Mouse (Mus musculus): Measurements from ENCODE around the gene Col27a1. TPM values are rescaled to one million over a fixed set of nuclear protein-coding genes. Genes with fewer than 3 reads are reported as not detected.
"Not testable (repeated sequence)": the region's sequence is repeated elsewhere in the genome, so short reads cannot be mapped to it uniquely, and the experiment has no call there.

Col27a1 gene
- polyA plus RNA-seq, 1 experiment from 2014 or later, result 2.6 TPM

- 32% methylated on average over 21 of the region's 21 CpGs for WGBS
- Histone ChIP-seq H3K9me3 (ENCODE audit: control insufficient read depth, low read length) (no peaks in the 10 kb centered on the region), H3K4me3 (replicated peaks; ENCODE audit: low read length) (no peak overlapping the region)
Observed at GRCm38 (mm10) chr4:63307175-63308062, 93.6 kb downstream of the Col27a1 start.

GRCm38 (mm10) chr4:63308316-63308715 is 94.5 kb downstream of the Col27a1 start:
- DNase-seq (ENCODE audit: low spot score) (no peak), ATAC-seq (ENCODE audit: low FRiP score) (no peak)
- H3K27ac ChIP-seq, result no peak overlapping the region

More at GRCm38 (mm10) chr4:63307175-63308062, 93.6 kb downstream of the Col27a1 start:
- H3K9ac ChIP-seq, result no peak overlapping the region
- DNase-seq (ENCODE audit: low spot score) (peak; percentile 90), ATAC-seq (ENCODE audit: low FRiP score) (peak; percentile 73; the same call in 1 of the 2 replicates)
- H3K4me1 ChIP-seq (replicated peaks; ENCODE audit: control insufficient read depth, insufficient read depth, low read length), result no peaks in the 10 kb centered on the region
- no peaks in the 10 kb centered on the region for H3K36me3 ChIP-seq (replicated peaks; ENCODE audit: control insufficient read depth, insufficient read depth)
- H3K4me2 ChIP-seq (replicated peaks), result no peak overlapping the region
- no peak overlapping the region for H3K27ac ChIP-seq
- H3K27me3 ChIP-seq (ENCODE audit: control insufficient read depth, insufficient read depth, low read length), result no peaks in the 10 kb centered on the region

GRCm38 (mm10) chr4:63310247-63310855 is 96.5 kb downstream of the Col27a1 start:
- ATAC-seq (ENCODE audit: low FRiP score), result no peak
- H3K27me3 ChIP-seq (ENCODE audit: control insufficient read depth, insufficient read depth, low read length), result no peaks in the 10 kb centered on the region

More at GRCm38 (mm10) chr4:63308316-63308715, 94.5 kb downstream of the Col27a1 start:
- Histone ChIP-seq H3K9me3 (ENCODE audit: control insufficient read depth, low read length) (no peaks in the 10 kb centered on the region), H3K4me2 (replicated peaks) (no peak overlapping the region), H3K27me3 (ENCODE audit: control insufficient read depth, insufficient read depth, low read length) (no peaks in the 10 kb centered on the region), H3K9ac (no peak overlapping the region), H3K4me1 (replicated peaks; ENCODE audit: control insufficient read depth, insufficient read depth, low read length) (no peaks in the 10 kb centered on the region), H3K4me3 (replicated peaks; ENCODE audit: low read length) (no peak overlapping the region), H3K36me3 (replicated peaks; ENCODE audit: control insufficient read depth, insufficient read depth) (no peaks in the 10 kb centered on the region)
- WGBS, result 86% methylated on average over 3 of the region's 3 CpGs

GRCm38 (mm10) chr4:63311426-63311825 is 97.6 kb downstream of the Col27a1 start:
- 92% methylated on average over 7 of the region's 7 CpGs for WGBS
- DNase-seq (ENCODE audit: low spot score) (no peak), ATAC-seq (ENCODE audit: low FRiP score) (no peak)
- no peaks in the 10 kb centered on the region for H3K9me3 ChIP-seq (ENCODE audit: control insufficient read depth, low read length)
- no peak overlapping the region for H3K27ac ChIP-seq
- no peak overlapping the region for H3K4me2 ChIP-seq (replicated peaks)
- no peaks in the 10 kb centered on the region for H3K36me3 ChIP-seq (replicated peaks; ENCODE audit: control insufficient read depth, insufficient read depth)
- no peak overlapping the region for H3K9ac ChIP-seq
- H3K4me3 ChIP-seq (replicated peaks; ENCODE audit: low read length), result no peak overlapping the region
- H3K4me1 ChIP-seq (replicated peaks; ENCODE audit: control insufficient read depth, insufficient read depth, low read length), result no peaks in the 10 kb centered on the region
- no peaks in the 10 kb centered on the region for H3K27me3 ChIP-seq (ENCODE audit: control insufficient read depth, insufficient read depth, low read length)

More at GRCm38 (mm10) chr4:63310247-63310855, 96.5 kb downstream of the Col27a1 start:
- Histone ChIP-seq H3K27ac (no peak overlapping the region), H3K9me3 (ENCODE audit: control insufficient read depth, low read length) (no peaks in the 10 kb centered on the region), H3K4me1 (replicated peaks; ENCODE audit: control insufficient read depth, insufficient read depth, low read length) (no peaks in the 10 kb centered on the region), H3K36me3 (replicated peaks; ENCODE audit: control insufficient read depth, insufficient read depth) (no peaks in the 10 kb centered on the region), H3K4me2 (replicated peaks) (no peak overlapping the region), H3K4me3 (replicated peaks; ENCODE audit: low read length) (no peak overlapping the region), H3K9ac (no peak overlapping the region)
- no peak for DNase-seq (ENCODE audit: low spot score)
- WGBS, result 76% methylated on average over 10 of the region's 10 CpGs

DNA sequence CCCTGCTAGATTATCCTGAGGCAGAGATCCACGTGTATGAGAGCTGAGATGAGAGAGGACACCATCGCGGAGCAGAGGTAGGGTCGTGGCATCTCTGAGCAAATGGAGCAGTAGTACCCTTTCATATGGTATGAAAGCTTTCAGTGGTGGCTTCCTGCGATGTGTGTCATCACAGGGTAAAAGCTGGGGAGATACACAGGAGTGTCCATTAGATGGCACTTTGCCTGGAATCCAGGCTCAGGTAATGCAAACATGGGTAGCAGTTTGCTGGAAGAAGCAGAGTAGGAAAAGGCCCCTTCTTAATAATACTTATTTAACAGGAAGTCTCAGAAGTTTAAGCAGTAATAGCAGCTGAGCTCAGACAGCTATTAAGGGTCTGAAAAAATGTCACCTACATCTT is 100.3 kb downstream of the Col27a1 start:
- H3K4me3 ChIP-seq (replicated peaks; ENCODE audit: low read length), result no peak overlapping the region
- ATAC-seq (ENCODE audit: low FRiP score) (no peak), DNase-seq (ENCODE audit: low spot score) (no peak)
- H3K9ac ChIP-seq, result no peak overlapping the region
- H3K27ac ChIP-seq, result no peak overlapping the region
- WGBS, result 76% methylated on average over 5 of the region's 5 CpGs
- H3K36me3 ChIP-seq (replicated peaks; ENCODE audit: control insufficient read depth, insufficient read depth), result no peaks in the 10 kb centered on the region
- H3K9me3 ChIP-seq (ENCODE audit: control insufficient read depth, low read length), result no peaks in the 10 kb centered on the region
- H3K4me2 ChIP-seq (replicated peaks), result no peak overlapping the region
- H3K27me3 ChIP-seq (ENCODE audit: control insufficient read depth, insufficient read depth, low read length), result no peaks in the 10 kb centered on the region
- H3K4me1 ChIP-seq (replicated peaks; ENCODE audit: control insufficient read depth, insufficient read depth, low read length), result no peaks in the 10 kb centered on the region

DNA sequence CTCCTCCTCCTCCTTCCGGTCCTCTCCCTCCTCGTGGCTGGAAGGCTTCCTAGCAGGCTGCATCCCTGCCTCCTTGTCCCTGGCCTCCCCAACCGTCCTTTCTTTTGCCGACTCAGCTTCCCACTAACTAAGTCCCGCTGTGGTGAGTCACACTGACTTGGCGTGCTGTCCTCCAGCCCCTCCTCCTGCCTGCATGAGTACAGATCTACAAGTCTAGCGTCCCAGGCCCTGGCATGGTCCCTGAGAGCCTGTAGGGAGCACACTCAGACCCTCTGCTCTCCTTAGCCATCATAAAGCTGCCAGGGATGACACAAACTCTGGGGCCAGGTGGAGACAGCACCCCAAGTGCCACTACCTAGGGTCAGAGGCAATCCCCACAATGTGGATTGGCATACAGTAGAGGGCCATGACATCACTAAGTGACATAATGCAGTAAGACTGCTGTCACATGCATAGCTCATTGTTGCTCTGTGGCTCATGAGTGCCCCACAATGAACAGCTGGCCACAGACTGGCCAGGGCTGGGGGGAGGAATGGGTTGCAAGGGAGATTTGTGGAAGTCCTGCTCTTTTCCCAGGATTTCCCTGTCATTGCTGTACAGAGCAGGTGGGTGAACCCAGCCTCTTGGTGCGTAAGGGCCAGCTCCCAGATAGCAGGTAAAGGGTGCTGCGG is 102.4 kb downstream of the Col27a1 start:
- Histone ChIP-seq H3K36me3 (replicated peaks; ENCODE audit: control insufficient read depth, insufficient read depth) (no peaks in the 10 kb centered on the region), H3K4me1 (replicated peaks; ENCODE audit: control insufficient read depth, insufficient read depth, low read length) (no peaks in the 10 kb centered on the region), H3K9me3 (ENCODE audit: control insufficient read depth, low read length) (no peaks in the 10 kb centered on the region), H3K27me3 (ENCODE audit: control insufficient read depth, insufficient read depth, low read length) (no peaks in the 10 kb centered on the region), H3K9ac (no peak overlapping the region), H3K27ac (no peak overlapping the region), H3K4me2 (replicated peaks) (no peak overlapping the region), H3K4me3 (replicated peaks; ENCODE audit: low read length) (no peak overlapping the region)
- WGBS, result 71% methylated on average over 9 of the region's 9 CpGs
- ATAC-seq (ENCODE audit: low FRiP score), result no peak
- no peak for DNase-seq (ENCODE audit: low spot score)

DNA sequence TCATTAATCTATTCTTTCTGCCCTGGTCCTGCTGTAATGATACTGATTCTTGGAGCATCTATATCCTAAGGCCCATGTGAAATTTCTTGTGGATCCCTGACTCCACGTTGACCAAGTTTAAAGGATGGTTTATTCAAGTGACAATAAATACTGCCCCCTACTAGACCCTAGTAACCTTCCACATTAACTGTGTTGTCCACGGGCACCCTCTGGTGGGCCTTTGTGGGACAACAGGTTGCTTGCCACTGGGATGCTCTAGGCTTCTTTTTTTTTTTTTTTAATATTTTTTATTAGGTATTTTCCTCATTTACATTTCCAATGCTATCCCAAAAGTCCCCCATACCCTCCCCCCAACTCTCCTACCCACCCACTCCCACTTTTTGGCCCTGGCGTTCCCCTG is 105.8 kb downstream of the Col27a1 start:
- ATAC-seq (ENCODE audit: low FRiP score) (peak; percentile 51; the same call in 1 of the 2 replicates), DNase-seq (ENCODE audit: low spot score) (peak; percentile 80)
- WGBS, result 24% methylated on average over 3 of the region's 3 CpGs
- H3K9me3 ChIP-seq (ENCODE audit: control insufficient read depth, low read length); H3K9ac ChIP-seq; H3K36me3 ChIP-seq (replicated peaks; ENCODE audit: control insufficient read depth, insufficient read depth); H3K27me3 ChIP-seq (ENCODE audit: control insufficient read depth, insufficient read depth, low read length); H3K4me2 ChIP-seq (replicated peaks); H3K4me1 ChIP-seq (replicated peaks; ENCODE audit: control insufficient read depth, insufficient read depth, low read length); H3K4me3 ChIP-seq (replicated peaks; ENCODE audit: low read length); H3K27ac ChIP-seq: not testable (repeated sequence)

DNA sequence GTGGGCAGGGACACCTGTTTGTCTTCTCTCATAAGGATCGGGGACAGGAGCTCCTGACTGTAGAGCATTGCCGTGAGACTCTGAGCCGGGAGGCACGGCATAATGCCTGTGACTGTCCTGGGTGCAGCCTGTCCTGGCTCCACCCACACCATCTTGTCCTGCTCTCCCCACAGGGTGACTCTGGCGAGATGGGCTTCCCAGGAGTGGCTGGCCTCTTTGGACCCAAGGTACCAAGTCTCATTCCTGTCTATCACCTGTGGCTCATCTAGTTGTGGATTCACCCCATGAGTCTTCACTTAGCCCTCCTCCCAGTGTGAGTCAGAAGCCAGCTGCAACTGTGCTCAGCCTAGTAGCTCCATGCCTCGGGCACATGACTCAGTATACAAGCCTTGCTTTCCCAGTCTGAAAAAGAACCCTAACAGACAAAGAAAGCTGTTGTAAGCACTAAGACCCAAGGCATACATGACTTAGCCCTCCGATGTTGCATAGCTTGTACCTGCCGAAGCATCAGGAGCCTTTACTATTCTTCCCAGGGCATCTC is 109.5 kb downstream of the Col27a1 start:
- Histone ChIP-seq H3K27me3 (ENCODE audit: control insufficient read depth, insufficient read depth, low read length) (no peaks in the 10 kb centered on the region), H3K36me3 (replicated peaks; ENCODE audit: control insufficient read depth, insufficient read depth) (no peaks in the 10 kb centered on the region), H3K27ac (no peak overlapping the region), H3K9me3 (ENCODE audit: control insufficient read depth, low read length) (no peaks in the 10 kb centered on the region), H3K4me2 (replicated peaks) (no peak overlapping the region), H3K4me3 (replicated peaks; ENCODE audit: low read length) (no peak overlapping the region), H3K4me1 (replicated peaks; ENCODE audit: control insufficient read depth, insufficient read depth, low read length) (no peaks in the 10 kb centered on the region), H3K9ac (no peak overlapping the region)
- DNase-seq (ENCODE audit: low spot score), result no peak
- WGBS, result 85% methylated on average over 8 of the region's 8 CpGs
- no peak for ATAC-seq (ENCODE audit: low FRiP score)

DNA sequence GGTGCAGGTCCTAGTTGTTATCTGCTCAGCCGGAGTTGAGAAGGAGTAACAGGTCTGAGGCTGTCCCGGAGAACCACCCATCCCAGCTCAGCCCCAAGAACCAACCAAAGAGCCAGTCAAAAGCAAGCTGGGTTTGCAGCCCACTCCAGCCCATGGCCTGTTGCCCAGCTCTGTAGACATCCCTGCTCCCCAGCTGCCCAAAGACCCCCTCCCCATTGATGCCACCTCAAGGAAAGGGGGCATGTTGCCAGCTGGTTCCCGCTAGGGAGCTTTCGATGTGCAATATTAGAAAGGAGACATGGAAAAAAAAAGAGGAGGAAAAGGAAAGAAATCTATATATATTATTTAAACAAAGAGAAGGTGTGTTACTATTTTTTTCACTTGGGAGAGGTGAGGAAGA is 119.6 kb downstream of the Col27a1 start:
- no peak for ATAC-seq (ENCODE audit: low FRiP score)
- Histone ChIP-seq H3K4me2 (replicated peaks) (no peak overlapping the region), H3K4me3 (replicated peaks; ENCODE audit: low read length) (no peak overlapping the region), H3K36me3 (replicated peaks; ENCODE audit: control insufficient read depth, insufficient read depth) (no peaks in the 10 kb centered on the region), H3K9ac (no peak overlapping the region), H3K4me1 (replicated peaks; ENCODE audit: control insufficient read depth, insufficient read depth, low read length) (no peaks in the 10 kb centered on the region), H3K27me3 (ENCODE audit: control insufficient read depth, insufficient read depth, low read length) (no peaks in the 10 kb centered on the region), H3K27ac (no peak overlapping the region), H3K9me3 (ENCODE audit: control insufficient read depth, low read length) (no peaks in the 10 kb centered on the region)
- no peak for DNase-seq (ENCODE audit: low spot score)
- WGBS, result 95% methylated on average over 4 of the region's 4 CpGs

All from hindbrain, embryonic 14.5 days (tissue).